Mouse (Mus musculus) liver, postnatal 0 days (tissue): ENCODE measurements around the gene Mthfs. TPM values are rescaled to one million over a fixed set of nuclear protein-coding genes. Genes with fewer than 3 reads are reported as not detected.

Experiments
- ATAC-seq: fragments of 200-750 bp; cut with Nextera tagmentation; 2 replicates; pipeline ENCODE4 v1.8.0; 2017; ENCODE audit warnings: mild to moderate bottlenecking, moderate library complexity
- DNase-seq: peaks from one replicate; pipeline ENCODE4 v3.0.0-alpha.2; 2016
- H3K27ac ChIP-seq: fragments of 300-500 bp; sonication (generic); 2 replicates; pipeline ENCODE4 v1.5.1; 2014; ENCODE audit warnings: antibody characterized with exemption, moderate library complexity, mild to moderate bottlenecking, low read depth
- H3K27me3 ChIP-seq: fragments of 300-500 bp; sonication (generic); 2 replicates; pipeline ENCODE4 v1.6.1; 2014; ENCODE audit warnings: low read length, control low read depth, mixed read lengths; ENCODE audit not compliant: insufficient read depth
- H3K36me3 ChIP-seq: fragments of 300-500 bp; sonication (generic); replicated peaks from 2 replicates; pipeline ENCODE4 v1.6.1; 2014; ENCODE audit warnings: mild to moderate bottlenecking, control low read depth, low read length, moderate library complexity, mixed read lengths; ENCODE audit not compliant: insufficient read depth
- H3K4me1 ChIP-seq: fragments of 300-500 bp; sonication (generic); 2 replicates; pipeline ENCODE4 v1.6.1; 2014; ENCODE audit warnings: antibody characterized with exemption, mild to moderate bottlenecking, control low read depth; ENCODE audit not compliant: insufficient read depth
- H3K4me2 ChIP-seq: fragments of 300-500 bp; sonication (generic); 2 replicates; pipeline ENCODE4 v1.6.1; 2014; ENCODE audit warnings: low read depth, mild to moderate bottlenecking, low read length, moderate library complexity, mixed read lengths
- H3K4me3 ChIP-seq: fragments of 300-500 bp; sonication (generic); 2 replicates; pipeline ENCODE4 v1.5.1; 2014; ENCODE audit warnings: low read depth, low read length
- H3K9ac ChIP-seq: fragments of 300-500 bp; sonication (generic); replicated peaks from 2 replicates; pipeline ENCODE4 v1.6.1; 2014; ENCODE audit warnings: mild to moderate bottlenecking, moderate library complexity
- H3K9me3 ChIP-seq: fragments of 300-500 bp; sonication (generic); 2 replicates; pipeline ENCODE4 v1.6.1; 2016; ENCODE audit warnings: mild to moderate bottlenecking, control low read depth, low read length, mixed read lengths
- CTCF ChIP-seq: sonication (generic); IDR thresholded peaks from 2 replicates; pipeline ENCODE4 v1.5.1; 2016; ENCODE audit warnings: antibody characterized with exemption, low read depth
- EP300 ChIP-seq: IDR thresholded peaks from 2 replicates; pipeline ENCODE4 v1.6.1; 2016; ENCODE audit warnings: antibody characterized with exemption, low read depth, mild to moderate bottlenecking
- WGBS: fragments of 180-500 bp; shearing (Covaris S2); extraction: QIAGEN DNeasy Blood & Tissue Kit; methylation state at CpG from one replicate; pipeline ENCODE4 v1.1.7; 2014; ENCODE audit not compliant: insufficient replicate concordance; 5-methylcytosine and 5-hydroxymethylcytosine counted together
- polyA plus RNA-seq: library from polyadenylated mRNA; unstranded; fragments of >200 nt; fragmentation: Nextera tagmentation; extraction: Ambion mirVana; gene quantifications from 2 replicates; pipeline ENCODE4 v1.2.1, GENCODE M21; 2015

The Mthfs gene
- polyA plus RNA-seq, 1 experiment from 2014 or later = 39.6 TPM

DNA sequence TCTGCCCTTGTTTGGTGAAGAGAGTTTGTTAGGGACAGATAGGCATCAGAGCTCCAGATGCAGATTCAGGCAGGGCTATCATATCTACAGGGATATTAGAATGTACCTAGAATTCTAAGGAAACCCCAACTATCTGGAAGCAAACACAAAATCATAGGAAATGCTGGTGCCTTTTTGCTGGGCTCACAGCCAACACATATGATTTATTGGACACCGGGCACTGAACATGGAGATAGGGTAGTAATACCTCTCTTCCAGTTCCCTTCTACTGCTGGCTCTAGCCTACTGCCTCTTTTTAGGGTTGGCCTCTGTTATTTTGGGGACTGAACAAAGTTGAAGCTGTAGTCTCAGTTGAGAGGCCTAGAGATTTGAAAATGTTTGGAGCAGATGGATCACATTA is 192.6 kb downstream of the Mthfs start:
- no peaks in the 10 kb centered on the region for H3K4me1 ChIP-seq
- H3K9ac ChIP-seq = no peak overlapping the region
- H3K27me3 ChIP-seq = no peaks in the 10 kb centered on the region
- no peaks in the 10 kb centered on the region for H3K9me3 ChIP-seq
- ATAC-seq (no peak), DNase-seq (no peak)
- H3K4me3 ChIP-seq = no peak overlapping the region
- no peak overlapping the region for H3K27ac ChIP-seq
- no peaks in the 10 kb centered on the region for H3K36me3 ChIP-seq
- no peak overlapping the region for H3K4me2 ChIP-seq
- TF ChIP-seq EP300 (no peak), CTCF (no peak)
- WGBS = 83% methylated on average over 1 of the region's 1 CpGs

Other genes with a start within 250 kb of the Mthfs start
- gene Trim43b, start 117.8 kb upstream of the Mthfs start, polyA plus RNA-seq = not detected in 2 replicates
- gene Bcl2a1b, start 11.5 kb upstream of the Mthfs start, polyA plus RNA-seq = 5.2 and 7.3 TPM in 2 replicates
- 0.46 and 0.51 TPM in 2 replicates for gene Gm29094, start 11.3 kb upstream of the Mthfs start, polyA plus RNA-seq